Mouse (Mus musculus) stomach, embryonic 15.5 days (tissue): ENCODE measurements around the gene Slc6a3. TPM values are rescaled to one million over a fixed set of nuclear protein-coding genes. Genes with fewer than 3 reads are reported as not detected.

Experiments
- ATAC-seq: fragments of 200-750 bp; cut with Nextera tagmentation; 2 replicates; pipeline ENCODE4 v1.8.0; 2017; ENCODE audit warnings: low read depth, moderate number of reproducible peaks, moderate TSS enrichment; ENCODE audit not compliant: insufficient read depth, low FRiP score
- H3K27ac ChIP-seq: fragments of 300-500 bp; sonication (generic); 2 replicates; pipeline ENCODE4 v1.5.1; 2015; ENCODE audit warnings: mild to moderate bottlenecking, inconsistent platforms
- H3K27me3 ChIP-seq: fragments of 300-500 bp; sonication (generic); replicated peaks from 2 replicates; pipeline ENCODE4 v1.6.1; 2015; ENCODE audit warnings: inconsistent platforms
- H3K36me3 ChIP-seq: fragments of 300-500 bp; sonication (generic); 2 replicates; pipeline ENCODE4 v1.6.1; 2015; ENCODE audit warnings: inconsistent platforms
- H3K4me1 ChIP-seq: fragments of 300-500 bp; sonication (generic); 2 replicates; pipeline ENCODE4 v1.6.1; 2015; ENCODE audit warnings: inconsistent platforms
- H3K4me2 ChIP-seq: fragments of 300-500 bp; sonication (generic); 2 replicates; pipeline ENCODE4 v1.6.1; 2015; ENCODE audit warnings: mild to moderate bottlenecking, inconsistent platforms
- H3K4me3 ChIP-seq: fragments of 300-500 bp; sonication (generic); replicated peaks from 2 replicates; pipeline ENCODE4 v1.5.1; 2015; ENCODE audit warnings: inconsistent platforms
- H3K9ac ChIP-seq: fragments of 300-500 bp; sonication (generic); 2 replicates; pipeline ENCODE4 v1.6.1; 2015; ENCODE audit warnings: inconsistent platforms
- H3K9me3 ChIP-seq: fragments of 300-500 bp; sonication (generic); 2 replicates; pipeline ENCODE4 v1.6.1; 2016; ENCODE audit warnings: inconsistent platforms
- WGBS: fragments of 180-500 bp; shearing (Covaris S2); methylation state at CpG from one replicate; pipeline ENCODE4 v1.1.7; 2015; 5-methylcytosine and 5-hydroxymethylcytosine counted together
- polyA plus RNA-seq: library from polyadenylated mRNA; unstranded; fragments of >200 nt; fragmentation: Nextera tagmentation; extraction: Ambion mirVana; gene quantifications from 2 replicates; pipeline ENCODE4 v1.2.1, GENCODE M21; 2015

Gene Slc6a3
- polyA plus RNA-seq, 1 experiment from 2014 or later, result 0.08 TPM

DNA sequence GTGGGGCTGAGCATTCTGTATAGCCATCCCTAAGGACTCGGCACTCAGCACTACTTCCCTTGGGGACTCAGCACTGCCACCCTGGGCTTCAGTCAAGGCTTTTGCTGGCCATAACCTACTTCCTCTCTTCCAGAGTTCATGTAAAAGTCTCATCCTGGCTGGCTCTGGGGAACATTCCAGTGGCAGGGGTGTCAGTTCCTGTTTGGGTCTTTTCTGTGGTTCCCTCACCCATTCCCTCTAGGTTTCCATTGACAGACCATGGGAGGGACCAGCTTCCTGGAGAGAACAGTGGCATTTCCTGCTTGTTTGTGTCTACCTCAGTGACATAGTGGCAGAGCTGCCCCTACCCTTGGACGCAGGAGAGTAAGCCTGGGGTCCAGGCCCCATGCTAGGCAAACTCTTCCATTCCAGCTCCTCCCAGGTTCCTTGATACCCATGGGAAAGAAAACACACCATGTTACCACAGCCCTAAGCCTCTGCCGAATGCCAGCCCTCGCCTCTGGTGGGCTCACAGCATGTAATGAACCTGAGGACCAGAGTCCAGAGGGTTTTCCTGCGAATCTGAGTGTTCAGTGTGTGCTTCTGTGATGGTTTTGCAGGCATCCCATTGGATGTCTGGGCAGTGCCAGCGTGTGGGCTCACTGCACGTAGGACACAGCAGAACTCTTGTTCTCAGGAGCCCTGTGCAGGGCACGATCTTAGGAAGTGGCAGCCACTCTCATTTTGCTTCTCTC, 27.6 kb upstream of the Slc6a3 start:
- H3K27me3 ChIP-seq, result no peaks in the 10 kb centered on the region
- WGBS, result 95% methylated on average over 8 of the region's 8 CpGs
- no peak overlapping the region for H3K4me3 ChIP-seq
- no peaks in the 10 kb centered on the region for H3K9me3 ChIP-seq
- H3K27ac ChIP-seq, result no peak overlapping the region
- peaks cover 22% of the 10 kb centered on the region for H3K36me3 ChIP-seq
- ATAC-seq, result no peak
- H3K4me1 ChIP-seq, result no peaks in the 10 kb centered on the region
- no peak overlapping the region for H3K4me2 ChIP-seq
- H3K9ac ChIP-seq, result no peak overlapping the region

DNA sequence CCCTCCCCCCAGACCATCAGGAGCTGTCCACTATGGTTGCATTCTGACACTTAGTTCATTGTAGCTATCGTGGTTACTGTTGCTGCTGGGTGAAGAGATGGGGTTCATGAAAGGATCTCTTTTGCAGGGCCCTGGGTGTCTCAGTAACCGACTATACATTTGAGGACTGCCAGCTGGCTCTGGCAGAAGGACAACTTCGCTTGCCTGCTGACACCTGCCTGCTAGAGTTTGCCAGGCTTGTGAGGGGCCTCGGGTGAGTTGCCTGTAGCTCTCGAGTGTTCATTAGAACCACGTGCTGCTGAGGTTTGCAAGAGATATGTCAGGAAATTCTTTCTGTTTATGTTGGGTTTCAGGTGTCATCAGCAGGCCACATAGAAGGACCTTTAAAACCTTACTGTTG, 26.7 kb upstream of the Slc6a3 start:
- 78% methylated on average over 6 of the region's 6 CpGs for WGBS
- H3K27ac ChIP-seq, result no peak overlapping the region
- H3K9me3 ChIP-seq, result no peaks in the 10 kb centered on the region
- peaks cover 31% of the 10 kb centered on the region for H3K36me3 ChIP-seq
- ATAC-seq, result no peak
- no peak overlapping the region for H3K4me3 ChIP-seq
- H3K27me3 ChIP-seq, result no peaks in the 10 kb centered on the region
- no peak overlapping the region for H3K9ac ChIP-seq
- no peaks in the 10 kb centered on the region for H3K4me1 ChIP-seq
- H3K4me2 ChIP-seq, result no peak overlapping the region

DNA sequence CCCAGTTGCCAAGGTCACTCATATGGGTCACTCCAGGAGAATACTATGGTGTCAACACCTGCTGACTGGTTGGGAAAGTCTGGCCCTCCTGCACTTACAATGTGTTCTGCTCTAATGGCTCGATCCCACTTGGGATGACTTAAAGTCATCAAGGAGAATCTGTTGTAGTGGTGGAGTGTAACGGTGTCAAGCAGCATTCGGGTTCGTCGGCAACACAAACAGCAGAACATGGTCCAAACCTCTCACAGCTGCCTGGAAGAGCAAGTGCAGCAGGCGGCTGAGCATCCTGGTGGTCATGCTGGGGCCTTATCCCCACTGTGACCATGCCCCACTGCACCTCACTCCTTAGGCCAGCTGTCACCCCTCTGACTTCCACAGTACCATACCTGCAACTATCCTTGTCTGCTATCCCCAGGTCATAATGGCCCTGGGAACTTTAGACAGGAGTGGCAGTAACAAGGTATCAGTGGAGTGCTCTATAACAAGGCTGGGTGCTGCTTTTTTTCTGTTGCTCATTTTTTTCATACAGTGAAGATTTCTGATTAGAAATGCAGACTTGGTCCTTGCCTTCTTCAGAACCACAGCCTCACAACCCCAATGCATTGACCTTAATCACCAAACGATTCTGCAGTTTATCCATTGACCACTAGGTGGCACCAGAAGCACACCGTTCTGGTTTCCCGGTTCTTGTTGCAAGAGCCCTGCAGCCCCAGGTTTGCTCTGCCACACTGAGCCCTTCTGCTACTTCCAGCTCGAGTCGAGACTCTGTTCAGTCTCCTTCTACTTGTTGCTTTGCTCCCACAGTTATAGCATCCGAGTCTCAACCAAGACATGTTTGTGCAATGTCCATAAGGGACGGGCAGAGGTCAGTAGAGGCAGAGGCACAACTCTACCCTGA, 23.5 kb upstream of the Slc6a3 start:
- Histone ChIP-seq H3K4me2 (no peak overlapping the region), H3K9me3 (no peaks in the 10 kb centered on the region), H3K36me3 (peaks cover 39% of the 10 kb centered on the region), H3K9ac (no peak overlapping the region), H3K4me3 (no peak overlapping the region), H3K4me1 (no peaks in the 10 kb centered on the region), H3K27me3 (no peaks in the 10 kb centered on the region), H3K27ac (no peak overlapping the region)
- 58% methylated on average over 13 of the region's 13 CpGs for WGBS
- ATAC-seq, result no peak

DNA sequence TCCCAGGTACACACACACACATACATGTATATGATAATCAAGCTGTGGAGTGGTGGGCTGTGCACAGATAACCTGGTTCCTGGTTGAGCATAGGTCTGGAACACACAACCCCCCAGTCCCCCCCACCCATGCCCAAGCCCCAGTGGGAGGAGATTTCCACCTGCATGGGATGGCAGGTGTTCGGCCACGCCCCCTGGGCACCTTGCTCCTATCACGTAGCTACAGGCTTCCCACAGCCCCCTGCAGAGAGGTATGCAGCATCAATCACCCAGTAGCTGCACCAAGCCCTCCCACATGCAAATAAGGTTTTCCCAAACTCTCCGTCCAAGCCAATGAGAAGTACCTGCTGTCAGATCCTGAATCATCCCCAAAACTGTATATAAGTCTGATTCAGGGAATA, 19.7 kb upstream of the Slc6a3 start:
- H3K9ac ChIP-seq, result no peak overlapping the region
- H3K4me3 ChIP-seq, result no peak overlapping the region
- no peaks in the 10 kb centered on the region for H3K9me3 ChIP-seq
- WGBS, result 72% methylated on average over 4 of the region's 4 CpGs
- no peak for ATAC-seq
- H3K27me3 ChIP-seq, result no peaks in the 10 kb centered on the region
- no peak overlapping the region for H3K4me2 ChIP-seq
- peaks cover 23% of the 10 kb centered on the region for H3K36me3 ChIP-seq
- no peak overlapping the region for H3K27ac ChIP-seq
- no peaks in the 10 kb centered on the region for H3K4me1 ChIP-seq

DNA sequence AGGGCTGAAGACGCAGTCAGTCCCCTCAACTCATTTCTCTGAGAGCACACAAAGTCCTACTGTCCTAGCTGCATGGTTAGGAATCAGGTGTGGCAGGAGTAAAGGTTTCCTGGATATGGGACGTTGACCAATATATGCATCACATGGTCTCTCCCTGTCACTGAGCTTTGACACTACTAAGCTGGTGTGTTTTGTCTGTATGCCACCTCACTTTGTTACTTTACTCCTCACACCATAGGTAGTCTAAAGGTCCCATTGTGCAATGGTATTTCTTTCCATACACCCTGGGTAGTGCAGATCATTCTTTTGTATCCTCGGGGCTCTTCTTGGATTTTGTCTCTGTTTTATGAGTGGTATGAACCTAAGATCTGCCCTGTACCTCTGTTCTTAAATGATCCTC, 2.8 kb upstream of the Slc6a3 start:
- peaks cover 32% of the 10 kb centered on the region for H3K27me3 ChIP-seq
- 81% methylated on average over 3 of the region's 3 CpGs for WGBS
- no peak for ATAC-seq
- no peak overlapping the region for H3K4me2 ChIP-seq
- no peaks in the 10 kb centered on the region for H3K36me3 ChIP-seq
- no peak overlapping the region for H3K9ac ChIP-seq
- H3K4me3 ChIP-seq, result no peak overlapping the region
- H3K27ac ChIP-seq, result no peak overlapping the region
- H3K9me3 ChIP-seq, result no peaks in the 10 kb centered on the region
- 0 out of 2 replicates have a peak, but pooled peaks cover 6% of the 10 kb centered on the region for H3K4me1 ChIP-seq

DNA sequence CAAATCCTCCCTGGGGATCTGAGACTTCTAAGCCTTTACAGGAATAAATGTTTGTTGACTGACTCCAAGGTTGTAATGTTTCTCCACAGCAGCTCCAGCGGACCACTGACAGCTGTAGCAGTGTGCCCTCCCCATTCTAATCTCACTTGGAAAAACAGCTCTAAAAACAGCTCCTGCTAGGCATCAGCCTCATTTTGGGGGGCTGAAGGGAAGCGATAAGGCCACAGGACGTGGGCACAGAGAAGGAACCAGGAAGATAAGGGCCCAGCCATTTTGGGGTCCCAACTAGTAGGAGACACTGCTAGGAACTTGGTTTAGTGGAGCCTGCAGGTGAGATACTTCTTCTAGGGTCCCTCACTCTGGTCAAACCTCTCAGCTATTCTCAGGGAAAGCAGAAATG, 1.3 kb upstream of the Slc6a3 start:
- WGBS, result 46% methylated on average over 3 of the region's 3 CpGs
- peaks cover 32% of the 10 kb centered on the region for H3K27me3 ChIP-seq
- ATAC-seq, result no peak
- H3K4me3 ChIP-seq, result no peak overlapping the region
- H3K4me1 ChIP-seq, result 0 out of 2 replicates have a peak, but pooled peaks cover 6% of the 10 kb centered on the region
- no peaks in the 10 kb centered on the region for H3K9me3 ChIP-seq
- no peak overlapping the region for H3K4me2 ChIP-seq
- H3K27ac ChIP-seq, result no peak overlapping the region
- no peaks in the 10 kb centered on the region for H3K36me3 ChIP-seq
- H3K9ac ChIP-seq, result no peak overlapping the region

DNA sequence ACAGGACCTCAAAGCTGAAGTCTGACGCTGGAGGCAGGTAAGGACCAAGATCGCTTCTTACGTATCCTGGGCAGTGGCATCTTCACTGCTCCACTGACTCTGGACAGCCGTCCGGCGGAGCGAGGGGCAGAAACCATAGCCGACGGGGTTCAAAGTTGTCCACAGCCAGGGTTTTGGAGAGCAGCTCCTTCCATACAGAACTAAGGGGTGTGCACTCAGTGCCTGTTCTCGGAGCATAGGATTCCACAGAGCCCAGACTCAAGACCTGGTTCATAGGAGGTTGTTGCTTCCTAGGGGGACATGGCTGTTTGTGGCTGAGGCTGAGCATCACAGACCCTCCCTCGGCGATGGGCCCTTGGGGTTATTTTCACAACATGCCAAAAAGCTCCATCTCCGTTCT, 277 bp downstream of the Slc6a3 start:
- H3K4me2 ChIP-seq, result peak overlapping the region; percentile 85
- no peaks in the 10 kb centered on the region for H3K9me3 ChIP-seq
- 0 out of 2 replicates have a peak, but pooled peaks cover 6% of the 10 kb centered on the region for H3K4me1 ChIP-seq
- 17% methylated on average over 13 of the region's 13 CpGs for WGBS
- ATAC-seq, result no peak
- H3K36me3 ChIP-seq, result no peaks in the 10 kb centered on the region
- no peak overlapping the region; the same call in 1 of the 2 replicates for H3K9ac ChIP-seq
- no peak overlapping the region for H3K27ac ChIP-seq
- peak overlapping the region; percentile 44 for H3K4me3 ChIP-seq
- H3K27me3 ChIP-seq, result peaks cover 32% of the 10 kb centered on the region

DNA sequence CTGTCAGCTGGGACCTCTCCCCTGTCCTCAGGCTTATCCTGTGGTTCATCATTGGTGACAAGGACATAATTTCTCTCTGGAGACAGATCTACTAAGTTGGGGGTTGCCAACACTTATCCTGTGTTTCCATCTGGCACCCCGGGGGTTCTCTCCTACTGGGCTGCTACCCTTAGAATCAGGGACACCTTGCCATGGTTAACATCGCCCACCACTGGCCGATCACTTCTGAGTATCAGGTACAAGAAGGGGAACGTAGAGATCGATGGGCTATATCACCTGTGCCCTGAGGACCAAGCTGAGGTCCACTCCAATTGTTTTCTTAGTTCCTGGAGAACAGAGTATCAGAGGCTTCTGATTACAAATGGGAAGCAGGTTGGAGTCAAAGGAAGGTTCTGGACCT, 27.7 kb downstream of the Slc6a3 start:
- no peak for ATAC-seq

DNA sequence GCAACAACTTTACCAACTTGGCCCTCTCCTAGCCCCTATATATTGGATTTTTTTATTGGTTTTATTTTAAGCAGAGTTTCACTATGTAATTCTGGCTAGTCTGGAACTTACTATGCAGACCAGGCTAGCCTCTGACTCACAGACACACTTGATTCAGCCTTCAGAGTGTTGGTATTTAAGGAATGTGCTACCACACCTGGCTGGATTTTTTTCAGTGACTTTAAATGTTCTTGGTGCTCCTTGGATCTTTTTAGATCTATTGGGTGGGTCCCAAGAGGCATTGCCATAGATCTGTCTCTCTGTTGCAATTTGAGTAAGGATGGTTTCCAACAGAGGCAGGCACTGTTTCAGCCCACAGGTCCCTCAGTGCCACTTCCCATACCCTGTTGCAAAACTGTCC, 38.5 kb downstream of the Slc6a3 start:
- Histone ChIP-seq H3K4me1 (no peaks in the 10 kb centered on the region), H3K27ac (no peak overlapping the region), H3K4me3 (no peak overlapping the region), H3K9ac (no peak overlapping the region), H3K27me3 (no peaks in the 10 kb centered on the region), H3K36me3 (no peaks in the 10 kb centered on the region), H3K4me2 (no peak overlapping the region), H3K9me3 (no peaks in the 10 kb centered on the region)
- no peak for ATAC-seq

More for the DNA sequence above, 27.7 kb downstream of the Slc6a3 start:
- no peaks in the 10 kb centered on the region for H3K27me3 ChIP-seq
- WGBS, result 82% methylated on average over 5 of the region's 5 CpGs
- H3K27ac ChIP-seq, result no peak overlapping the region
- no peaks in the 10 kb centered on the region for H3K4me1 ChIP-seq
- no peaks in the 10 kb centered on the region for H3K9me3 ChIP-seq
- no peak overlapping the region for H3K9ac ChIP-seq
- no peaks in the 10 kb centered on the region for H3K36me3 ChIP-seq
- no peak overlapping the region for H3K4me3 ChIP-seq
- no peak overlapping the region for H3K4me2 ChIP-seq

DNA sequence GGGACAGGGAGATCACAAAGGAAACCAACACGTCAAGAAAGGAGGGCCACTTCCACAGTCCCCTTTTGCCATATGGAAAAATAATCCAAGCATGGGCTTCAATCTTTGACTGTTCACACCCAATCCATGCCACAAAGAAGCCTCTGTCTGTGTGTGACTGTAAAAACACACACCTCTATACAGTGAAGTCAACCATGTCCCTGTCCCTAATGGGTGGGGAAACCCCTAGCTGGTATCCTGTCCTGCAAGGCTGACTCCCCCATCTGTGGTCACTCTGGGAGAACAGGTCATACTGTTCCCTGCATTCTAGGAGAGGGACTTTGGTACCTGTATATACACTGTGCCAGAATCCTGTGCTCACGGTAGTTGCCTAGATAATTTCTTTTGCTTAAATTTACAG, 40.7 kb downstream of the Slc6a3 start:
- no peak for ATAC-seq
- Histone ChIP-seq H3K9ac (no peak overlapping the region), H3K27ac (no peak overlapping the region), H3K27me3 (0 out of 2 replicates have a peak, but pooled peaks cover 2% of the 10 kb centered on the region), H3K4me2 (no peak overlapping the region), H3K36me3 (no peaks in the 10 kb centered on the region), H3K9me3 (no peaks in the 10 kb centered on the region), H3K4me3 (no peak overlapping the region), H3K4me1 (no peaks in the 10 kb centered on the region)
- 59% methylated on average over 2 of the region's 2 CpGs for WGBS

DNA sequence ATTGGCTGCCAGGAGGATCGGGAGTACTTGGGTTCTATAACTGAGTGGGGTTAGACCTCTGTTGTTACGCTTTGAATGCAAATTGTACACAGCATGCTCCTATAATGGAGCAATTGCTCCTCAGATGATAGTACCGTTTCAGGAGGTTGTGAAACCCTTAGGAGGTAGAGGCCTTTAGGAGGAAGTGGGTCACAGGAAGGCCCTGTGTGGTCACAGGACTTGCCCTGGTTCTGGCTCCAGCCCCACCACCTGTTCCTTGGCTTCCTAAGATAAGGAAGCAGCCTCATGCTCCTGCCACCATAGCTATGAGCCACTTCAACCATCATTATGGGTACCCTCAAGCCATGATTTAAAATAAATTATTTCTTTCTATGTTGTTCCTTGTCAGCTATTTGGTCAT, 54.9 kb downstream of the Slc6a3 start:
- 84% methylated on average over 3 of the region's 3 CpGs for WGBS
- no peak overlapping the region for H3K4me3 ChIP-seq
- ATAC-seq, result no peak

DNA sequence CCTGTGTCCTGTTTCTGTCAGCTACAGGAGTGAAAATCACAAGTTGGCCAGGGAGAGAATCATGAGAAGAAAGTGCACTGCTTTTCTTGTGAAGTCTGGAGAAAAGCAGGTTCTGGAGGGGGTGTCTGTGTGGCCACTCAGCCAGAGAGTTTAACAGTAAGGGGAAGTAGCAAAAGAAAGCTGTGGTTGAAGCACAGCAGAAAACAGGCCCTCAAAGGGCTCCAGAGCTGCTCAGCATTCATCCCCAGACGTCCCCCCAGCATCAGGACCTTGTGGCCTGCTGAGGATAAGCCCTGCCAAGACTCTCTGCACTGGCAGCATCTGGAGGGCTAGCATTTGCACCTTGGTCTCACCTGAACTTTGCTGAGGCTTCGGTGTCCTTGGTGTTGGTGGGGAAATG, 56.0 kb downstream of the Slc6a3 start:
- no peak overlapping the region for H3K4me3 ChIP-seq
- WGBS, result 41% methylated on average over 2 of the region's 2 CpGs
- no peak overlapping the region for H3K4me2 ChIP-seq
- no peaks in the 10 kb centered on the region for H3K9me3 ChIP-seq
- no peaks in the 10 kb centered on the region for H3K27me3 ChIP-seq
- H3K27ac ChIP-seq, result no peak overlapping the region
- no peaks in the 10 kb centered on the region for H3K36me3 ChIP-seq
- H3K4me1 ChIP-seq, result no peaks in the 10 kb centered on the region
- no peak overlapping the region for H3K9ac ChIP-seq
- no peak for ATAC-seq

More for the DNA sequence above, 54.9 kb downstream of the Slc6a3 start:
- H3K27ac ChIP-seq, result no peak overlapping the region
- H3K36me3 ChIP-seq, result no peaks in the 10 kb centered on the region
- no peak overlapping the region for H3K4me2 ChIP-seq
- no peaks in the 10 kb centered on the region for H3K4me1 ChIP-seq
- H3K27me3 ChIP-seq, result no peaks in the 10 kb centered on the region
- H3K9me3 ChIP-seq, result no peaks in the 10 kb centered on the region
- H3K9ac ChIP-seq, result no peak overlapping the region
